Mouse (Mus musculus): ENCODE measurements at regions not wholly inside any gene's neighbourhood (a gene's known extent, or its start where the extent isn't known, plus 50 kb on each side); places are given as distances from the start of the nearest gene placed in this dataset.

DNA sequence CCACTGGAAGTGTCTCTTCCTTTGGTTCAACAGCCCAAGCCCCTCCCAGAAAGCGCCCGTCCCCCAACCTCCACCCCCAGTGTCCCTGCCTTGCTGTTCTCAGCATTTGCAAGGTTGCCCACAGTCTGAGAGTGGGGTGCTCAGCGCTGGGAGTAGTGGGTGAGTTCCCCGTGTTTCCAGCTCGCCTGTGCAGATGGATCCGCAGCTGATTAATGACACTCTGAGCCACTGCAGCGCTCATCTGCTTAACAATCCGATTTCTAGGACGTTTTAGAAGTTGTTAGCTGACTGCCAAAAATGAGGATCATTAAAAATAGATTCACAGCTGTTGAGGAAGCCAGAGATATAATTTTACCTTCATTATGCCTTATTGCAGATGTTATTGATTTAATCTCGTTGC lies 280.0 kb upstream of the Npvf start:
- Histone ChIP-seq H3K4me1 (peaks cover 7% of the 10 kb centered on the region; the same call in 1 of the 2 replicates), H3K4me2 (replicated peaks) (no peak overlapping the region), H3K36me3 (no peaks in the 10 kb centered on the region), H3K9ac (no peak overlapping the region), H3K9me3 (no peaks in the 10 kb centered on the region), H3K4me3 (no peak overlapping the region), H3K27me3 (peaks cover 55% of the 10 kb centered on the region), H3K27ac (no peak overlapping the region; the same call in 1 of the 2 replicates)
- 69% methylated on average over 10 of the region's 10 CpGs for WGBS
- no peak for ATAC-seq (ENCODE audit: low FRiP score, low read depth)

GRCm38 (mm10) chr6:50936306-50936705 lies 282.1 kb upstream of the Npvf start:
- H3K4me1 ChIP-seq: peaks cover 14% of the 10 kb centered on the region
- H3K4me2 ChIP-seq (replicated peaks): no peak overlapping the region
- H3K9ac ChIP-seq: peak overlapping the region; percentile 35; the same call in 1 of the 2 replicates
- peak overlapping the region; percentile 63; the same call in 1 of the 2 replicates for H3K27ac ChIP-seq
- no peak for ATAC-seq (ENCODE audit: low FRiP score, low read depth)
- no peaks in the 10 kb centered on the region for H3K36me3 ChIP-seq
- WGBS: 86% methylated on average over 8 of the region's 8 CpGs
- peaks cover 49% of the 10 kb centered on the region for H3K27me3 ChIP-seq
- no peaks in the 10 kb centered on the region for H3K9me3 ChIP-seq
- no peak overlapping the region for H3K4me3 ChIP-seq

GRCm38 (mm10) chr6:50937094-50937493 lies 282.9 kb upstream of the Npvf start:
- ATAC-seq (ENCODE audit: low FRiP score, low read depth): no peak
- no peak overlapping the region for H3K4me3 ChIP-seq
- H3K27me3 ChIP-seq: peaks cover 47% of the 10 kb centered on the region
- H3K4me2 ChIP-seq (replicated peaks): no peak overlapping the region
- H3K4me1 ChIP-seq: peaks cover 22% of the 10 kb centered on the region
- WGBS: 12% methylated on average over 9 of the region's 9 CpGs
- H3K27ac ChIP-seq: no peak overlapping the region
- H3K9me3 ChIP-seq: no peaks in the 10 kb centered on the region
- no peaks in the 10 kb centered on the region for H3K36me3 ChIP-seq
- no peak overlapping the region for H3K9ac ChIP-seq

DNA sequence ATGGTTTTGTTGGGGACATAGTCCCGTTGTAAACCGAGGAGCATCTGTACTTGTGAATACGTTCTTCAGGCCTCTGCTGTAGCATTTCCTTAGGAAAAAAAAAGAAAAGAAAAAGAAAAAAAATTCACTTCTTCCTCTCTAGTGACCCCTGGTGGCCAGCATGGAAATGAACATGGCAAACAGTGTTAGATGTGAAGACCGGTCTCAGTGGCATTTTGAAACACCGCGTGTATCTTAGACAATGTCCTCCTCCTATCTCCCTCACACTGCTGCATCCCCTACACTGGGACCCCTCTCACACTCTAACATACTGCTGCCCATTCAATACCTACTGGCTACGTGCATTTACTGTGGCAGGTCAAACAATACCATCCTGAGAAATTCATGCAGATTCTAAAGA lies 284.6 kb upstream of the Npvf start:
- WGBS: 30% methylated on average over 7 of the region's 7 CpGs
- Histone ChIP-seq H3K9me3 (no peaks in the 10 kb centered on the region), H3K4me3 (no peak overlapping the region), H3K36me3 (no peaks in the 10 kb centered on the region), H3K4me1 (peaks cover 31% of the 10 kb centered on the region), H3K9ac (no peak overlapping the region), H3K27me3 (peaks cover 31% of the 10 kb centered on the region), H3K27ac (no peak overlapping the region; the same call in 1 of the 2 replicates), H3K4me2 (replicated peaks) (no peak overlapping the region)
- ATAC-seq (ENCODE audit: low FRiP score, low read depth): no peak

DNA sequence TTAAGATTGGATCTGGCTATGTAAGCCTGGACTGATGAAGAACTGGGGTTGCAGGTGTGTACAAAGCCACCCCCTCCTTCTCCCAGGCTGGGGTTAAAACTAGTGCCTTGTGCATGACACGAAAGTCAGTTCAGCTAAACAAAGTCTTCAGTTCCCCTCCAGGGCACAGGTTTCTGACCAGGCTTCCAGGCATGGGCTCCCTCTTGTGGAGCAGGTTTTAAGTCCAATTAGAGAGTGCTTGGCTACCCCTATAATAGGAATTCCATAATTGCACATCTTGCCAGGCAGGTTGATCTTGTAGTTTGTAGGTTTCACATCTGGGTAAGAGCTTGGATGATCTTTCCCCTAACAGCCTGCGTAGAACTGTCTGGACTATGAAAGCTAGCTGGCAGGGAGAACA lies 285.2 kb upstream of the Npvf start:
- Histone ChIP-seq H3K9me3 (no peaks in the 10 kb centered on the region), H3K4me3 (no peak overlapping the region), H3K9ac (no peak overlapping the region), H3K36me3 (no peaks in the 10 kb centered on the region), H3K27ac (no peak overlapping the region), H3K4me1 (peaks cover 31% of the 10 kb centered on the region), H3K4me2 (replicated peaks) (no peak overlapping the region), H3K27me3 (peaks cover 29% of the 10 kb centered on the region)
- no peak for ATAC-seq (ENCODE audit: low FRiP score, low read depth)
- WGBS: 45% methylated on average over 2 of the region's 2 CpGs

DNA sequence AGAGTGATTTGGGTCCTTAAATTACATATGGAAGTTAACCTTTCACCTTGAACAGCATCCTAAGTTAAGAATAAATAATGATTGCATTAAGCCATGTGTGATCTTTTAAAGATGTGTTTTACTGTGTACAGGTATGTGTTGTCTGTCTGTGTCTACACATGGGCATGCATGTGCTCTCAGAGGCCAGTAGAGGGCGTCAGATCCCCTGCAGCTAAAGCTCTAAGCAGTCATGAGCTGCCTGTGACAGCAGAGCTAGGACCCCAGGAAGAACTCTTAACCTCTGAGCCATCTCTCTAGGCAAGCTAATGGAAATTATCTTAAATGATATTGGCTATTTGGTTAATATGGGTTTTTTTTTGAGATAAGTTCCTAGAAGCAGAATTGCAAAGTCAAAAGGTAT lies 285.9 kb upstream of the Npvf start:
- no peak for ATAC-seq (ENCODE audit: low FRiP score, low read depth)
- Histone ChIP-seq H3K36me3 (no peaks in the 10 kb centered on the region), H3K4me3 (no peak overlapping the region), H3K9ac (no peak overlapping the region), H3K27ac (no peak overlapping the region), H3K4me1 (peaks cover 31% of the 10 kb centered on the region), H3K9me3 (no peaks in the 10 kb centered on the region), H3K4me2 (replicated peaks) (no peak overlapping the region), H3K27me3 (peaks cover 24% of the 10 kb centered on the region)
- 18% methylated on average over 1 of the region's 1 CpGs for WGBS

DNA sequence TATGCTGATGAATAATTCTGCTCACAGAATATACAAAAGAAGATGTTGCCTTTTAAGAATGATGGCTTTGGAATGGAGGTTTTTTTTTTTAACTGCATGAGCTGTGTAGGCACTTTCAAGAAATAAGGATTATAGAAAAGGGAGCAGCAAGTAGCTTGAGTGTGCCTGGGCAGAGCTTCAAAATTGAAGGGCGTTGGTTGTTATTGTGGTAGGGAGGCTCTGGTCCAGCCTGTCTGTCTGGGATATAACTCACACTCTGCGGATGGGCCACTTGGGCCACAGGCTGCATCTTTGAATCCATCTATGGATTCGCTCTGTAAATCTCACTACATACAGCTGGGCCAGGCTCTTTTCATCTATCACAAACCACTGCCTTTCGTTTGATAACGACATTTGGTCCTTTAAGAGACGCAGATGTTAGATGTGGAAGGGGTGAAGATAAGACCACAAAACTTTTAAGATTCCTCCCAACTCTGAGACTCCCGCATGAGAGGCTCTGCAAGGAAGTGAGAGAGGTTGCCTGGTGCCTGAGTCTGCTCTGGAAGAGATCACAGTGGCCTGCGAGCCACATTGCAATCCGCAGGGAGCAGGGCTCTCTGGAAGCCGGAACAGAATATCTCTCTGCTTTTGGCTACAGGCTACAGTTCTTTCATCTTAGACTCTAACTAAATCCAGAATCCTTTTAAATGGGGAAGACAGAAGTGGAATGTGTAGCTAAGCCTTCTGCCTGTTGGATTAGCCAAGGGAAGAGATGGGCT lies 286.6 kb upstream of the Npvf start:
- Histone ChIP-seq H3K4me2 (replicated peaks) (no peak overlapping the region), H3K36me3 (no peaks in the 10 kb centered on the region), H3K27ac (peak overlapping the region; percentile 52; the same call in 1 of the 2 replicates), H3K9me3 (no peaks in the 10 kb centered on the region), H3K4me3 (no peak overlapping the region), H3K27me3 (peaks cover 20% of the 10 kb centered on the region), H3K9ac (no peak overlapping the region), H3K4me1 (peaks cover 31% of the 10 kb centered on the region)
- no peak for ATAC-seq (ENCODE audit: low FRiP score, low read depth)
- 42% methylated on average over 10 of the region's 10 CpGs for WGBS

- Histone ChIP-seq H3K9ac (no peak overlapping the region), H3K4me2 (replicated peaks) (no peak overlapping the region), H3K27ac (no peak overlapping the region; the same call in 1 of the 2 replicates), H3K4me1 (peaks cover 25% of the 10 kb centered on the region), H3K27me3 (peaks cover 14% of the 10 kb centered on the region), H3K36me3 (no peaks in the 10 kb centered on the region), H3K9me3 (no peaks in the 10 kb centered on the region), H3K4me3 (no peak overlapping the region)
- 44% methylated on average over 5 of the region's 5 CpGs for WGBS
- no peak for ATAC-seq (ENCODE audit: low FRiP score, low read depth)
Observed at GRCm38 (mm10) chr6:50942696-50943095, 288.5 kb upstream of the Npvf start.

DNA sequence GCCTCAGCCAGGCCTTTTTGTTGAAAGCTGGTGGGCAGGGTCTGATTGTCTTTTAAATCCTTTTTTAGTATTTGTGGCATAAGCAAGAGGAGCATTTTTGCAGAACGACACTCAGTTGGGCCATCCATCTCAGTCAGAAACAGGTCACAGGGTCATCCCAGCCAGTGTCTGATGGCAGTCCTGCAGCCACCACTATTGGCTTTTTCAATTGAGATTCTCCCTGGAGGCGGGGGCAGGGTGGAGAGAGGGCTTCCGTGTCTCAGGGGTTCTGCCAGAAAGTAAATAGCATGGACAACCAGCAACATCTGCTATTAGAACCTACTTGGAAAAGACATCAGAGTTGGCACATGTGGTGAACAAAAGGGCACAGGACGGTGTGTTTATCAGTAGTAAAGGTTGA lies 293.8 kb upstream of the Npvf start:
- WGBS: 66% methylated on average over 4 of the region's 4 CpGs
- Histone ChIP-seq H3K9me3 (no peaks in the 10 kb centered on the region), H3K4me3 (no peak overlapping the region), H3K27me3 (peaks cover 9% of the 10 kb centered on the region), H3K4me2 (replicated peaks) (no peak overlapping the region), H3K27ac (no peak overlapping the region), H3K9ac (no peak overlapping the region), H3K36me3 (no peaks in the 10 kb centered on the region), H3K4me1 (no peaks in the 10 kb centered on the region)
- ATAC-seq (ENCODE audit: low FRiP score, low read depth): no peak

DNA sequence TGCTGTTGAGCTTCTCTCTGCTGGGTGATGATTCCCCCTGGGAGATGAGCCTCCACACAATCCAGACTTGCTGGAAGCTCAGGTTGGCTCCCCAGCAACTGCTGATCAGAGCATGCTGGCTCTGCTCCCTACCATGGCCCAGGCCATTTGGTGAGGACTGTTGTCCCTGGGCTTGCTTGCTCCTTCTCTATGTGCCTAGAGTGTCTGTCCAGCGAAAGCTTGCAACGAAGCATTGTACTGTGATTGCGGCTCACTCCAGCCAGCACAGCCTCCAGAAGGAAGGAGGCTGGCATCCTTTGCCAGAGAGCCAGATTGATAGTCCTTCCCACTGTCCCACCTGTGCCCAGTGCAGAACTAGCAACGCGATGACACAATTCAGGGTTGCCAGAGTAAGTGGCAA lies 295.1 kb upstream of the Npvf start:
- Histone ChIP-seq H3K9ac (no peak overlapping the region), H3K9me3 (no peaks in the 10 kb centered on the region), H3K4me1 (no peaks in the 10 kb centered on the region), H3K27me3 (peaks cover 9% of the 10 kb centered on the region), H3K4me3 (no peak overlapping the region), H3K27ac (no peak overlapping the region), H3K4me2 (replicated peaks) (no peak overlapping the region), H3K36me3 (no peaks in the 10 kb centered on the region)
- WGBS: 95% methylated on average over 5 of the region's 5 CpGs
- ATAC-seq (ENCODE audit: low FRiP score, low read depth): no peak

GRCm38 (mm10) chr6:50949883-50950583 lies 295.8 kb upstream of the Npvf start:
- H3K9me3 ChIP-seq: no peaks in the 10 kb centered on the region
- peaks cover 9% of the 10 kb centered on the region for H3K27me3 ChIP-seq
- no peaks in the 10 kb centered on the region for H3K4me1 ChIP-seq
- H3K4me3 ChIP-seq: no peak overlapping the region
- no peak overlapping the region for H3K4me2 ChIP-seq (replicated peaks)
- no peak overlapping the region for H3K9ac ChIP-seq
- no peak for ATAC-seq (ENCODE audit: low FRiP score, low read depth)
- no peaks in the 10 kb centered on the region for H3K36me3 ChIP-seq
- no peak overlapping the region for H3K27ac ChIP-seq
- 65% methylated on average over 11 of the region's 11 CpGs for WGBS

- Histone ChIP-seq H3K4me1 (peaks cover 20% of the 10 kb centered on the region), H3K27ac (peak overlapping the region; percentile 44; the same call in 1 of the 2 replicates), H3K4me3 (no peak overlapping the region), H3K9me3 (no peaks in the 10 kb centered on the region), H3K9ac (no peak overlapping the region), H3K4me2 (replicated peaks) (no peak overlapping the region), H3K36me3 (no peaks in the 10 kb centered on the region), H3K27me3 (peaks cover 7% of the 10 kb centered on the region)
- ATAC-seq (ENCODE audit: low FRiP score, low read depth): peak; percentile 40; the same call in 1 of the 2 replicates
- 57% methylated on average over 4 of the region's 4 CpGs for WGBS
Observed at GRCm38 (mm10) chr6:50957328-50957900, 303.2 kb upstream of the Npvf start.
